Mouse (Mus musculus) liver, embryonic 12.5 days (tissue): ENCODE results near the gene Rnf123. TPM values are rescaled to one million over a fixed set of nuclear protein-coding genes. Genes with fewer than 3 reads are reported as not detected.

Experiments
- ATAC-seq: fragments of 200-750 bp; cut with Nextera tagmentation; 2 replicates; pipeline ENCODE4 v1.8.0; 2017; ENCODE audit warnings: moderate number of reproducible peaks, mild to moderate bottlenecking, moderate library complexity
- H3K27ac ChIP-seq: fragments of 300-500 bp; sonication (generic); 2 replicates; pipeline ENCODE4 v1.5.1; 2016; ENCODE audit warnings: mild to moderate bottlenecking
- H3K27me3 ChIP-seq: fragments of 300-500 bp; sonication (generic); replicated peaks from 2 replicates; pipeline ENCODE4 v1.6.1; 2016; ENCODE audit warnings: mild to moderate bottlenecking, moderate library complexity
- H3K36me3 ChIP-seq: fragments of 300-500 bp; sonication (generic); 2 replicates; pipeline ENCODE4 v1.6.1; 2016; ENCODE audit warnings: mild to moderate bottlenecking, moderate library complexity
- H3K4me1 ChIP-seq: fragments of 300-500 bp; sonication (generic); 2 replicates; pipeline ENCODE4 v1.6.1; 2016
- H3K4me2 ChIP-seq: fragments of 300-500 bp; sonication (generic); 2 replicates; pipeline ENCODE4 v1.6.1; 2016; ENCODE audit warnings: mild to moderate bottlenecking, moderate library complexity
- H3K4me3 ChIP-seq: fragments of 300-500 bp; sonication (generic); 2 replicates; pipeline ENCODE4 v1.5.1; 2016; ENCODE audit warnings: mild to moderate bottlenecking, moderate library complexity
- H3K9ac ChIP-seq: fragments of 300-500 bp; sonication (generic); 2 replicates; pipeline ENCODE4 v1.6.1; 2016; ENCODE audit warnings: mild to moderate bottlenecking, moderate library complexity
- H3K9me3 ChIP-seq: fragments of 300-500 bp; sonication (generic); replicated peaks from 2 replicates; pipeline ENCODE4 v1.6.1; 2016; ENCODE audit warnings: mild to moderate bottlenecking, moderate library complexity
- WGBS: fragments of 180-500 bp; shearing (Covaris S2); methylation state at CpG from one replicate; pipeline ENCODE4 v1.1.7; 2016; ENCODE audit not compliant: insufficient replicate concordance; 5-methylcytosine and 5-hydroxymethylcytosine counted together
- polyA plus RNA-seq: library from polyadenylated mRNA; unstranded; fragments of >200 nt; fragmentation: Nextera tagmentation; extraction: Ambion mirVana; gene quantifications from 2 replicates; pipeline ENCODE4 v1.2.1, GENCODE M21; 2016

Rnf123 gene
- polyA plus RNA-seq, 1 experiment from 2014 or later = 96.6 TPM

- Histone ChIP-seq H3K9me3 (no peaks in the 10 kb centered on the region), H3K9ac (peak overlapping the region; percentile 94), H3K27me3 (no peaks in the 10 kb centered on the region), H3K4me1 (peaks cover 70% of the 10 kb centered on the region), H3K4me3 (peak overlapping the region; percentile 93), H3K36me3 (peaks cover 50% of the 10 kb centered on the region), H3K4me2 (peak overlapping the region; percentile 92), H3K27ac (peak overlapping the region; percentile 100)
- WGBS = 43% methylated on average over 10 of the region's 10 CpGs
- no peak for ATAC-seq
Observed at GRCm38 (mm10) chr9:108095949-108096712, 13.0 kb upstream of the Rnf123 start.

GRCm38 (mm10) chr9:108095518-108095917, 12.4 kb upstream of the Rnf123 start:
- Histone ChIP-seq H3K4me1 (peaks cover 73% of the 10 kb centered on the region), H3K27me3 (no peaks in the 10 kb centered on the region), H3K36me3 (peaks cover 50% of the 10 kb centered on the region), H3K4me2 (peak overlapping the region; percentile 92), H3K27ac (peak overlapping the region; percentile 100), H3K9ac (peak overlapping the region; percentile 94), H3K4me3 (peak overlapping the region; percentile 93), H3K9me3 (no peaks in the 10 kb centered on the region)
- 0 out of 2 replicates have a peak, but pooled peaks have one; percentile 5 for ATAC-seq
- WGBS = 2% methylated on average over 3 of the region's 3 CpGs

GRCm38 (mm10) chr9:108094998-108095411, 11.9 kb upstream of the Rnf123 start:
- peak overlapping the region; percentile 94 for H3K9ac ChIP-seq
- 0% methylated on average over 16 of the region's 16 CpGs for WGBS
- H3K27me3 ChIP-seq = no peaks in the 10 kb centered on the region
- H3K4me3 ChIP-seq = peak overlapping the region; percentile 93
- no peaks in the 10 kb centered on the region for H3K9me3 ChIP-seq
- peak overlapping the region; percentile 92 for H3K4me2 ChIP-seq
- H3K36me3 ChIP-seq = peaks cover 54% of the 10 kb centered on the region
- peak overlapping the region; percentile 100 for H3K27ac ChIP-seq
- H3K4me1 ChIP-seq = peaks cover 78% of the 10 kb centered on the region
- ATAC-seq = peak; percentile 88

GRCm38 (mm10) chr9:108094184-108094941, 11.2 kb upstream of the Rnf123 start, which contains the start of gene Apeh:
Gene Apeh (minus strand): TSS chr9:108094606.
- H3K27me3 ChIP-seq = no peaks in the 10 kb centered on the region
- WGBS = under 1% methylated on average over 52 of the region's 52 CpGs
- H3K9me3 ChIP-seq = no peaks in the 10 kb centered on the region
- peaks cover 78% of the 10 kb centered on the region for H3K4me1 ChIP-seq
- peak; percentile 84 for ATAC-seq
- H3K36me3 ChIP-seq = peaks cover 55% of the 10 kb centered on the region
- peak within 1 kb of the TSS; percentile 94 for H3K9ac ChIP-seq
- H3K4me2 ChIP-seq = peak within 1 kb of the TSS; percentile 92
- peak within 1 kb of the TSS; percentile 93 for H3K4me3 ChIP-seq
- peak within 1 kb of the TSS; percentile 100 for H3K27ac ChIP-seq

GRCm38 (mm10) chr9:108093586-108093985, 10.4 kb upstream of the Rnf123 start:
- WGBS = 52% methylated on average over 10 of the region's 10 CpGs
- Histone ChIP-seq H3K4me2 (peak overlapping the region; percentile 92), H3K9ac (peak overlapping the region; percentile 94), H3K9me3 (no peaks in the 10 kb centered on the region), H3K27ac (peak overlapping the region; percentile 100), H3K4me1 (peaks cover 75% of the 10 kb centered on the region), H3K36me3 (peaks cover 58% of the 10 kb centered on the region), H3K27me3 (no peaks in the 10 kb centered on the region), H3K4me3 (peak overlapping the region; percentile 93)
- no peak for ATAC-seq

GRCm38 (mm10) chr9:108090611-108091120, 7.5 kb upstream of the Rnf123 start:
- ATAC-seq = no peak
- Histone ChIP-seq H3K9me3 (no peaks in the 10 kb centered on the region), H3K9ac (no peak overlapping the region), H3K27me3 (no peaks in the 10 kb centered on the region), H3K4me3 (no peak overlapping the region), H3K27ac (peak overlapping the region; percentile 49), H3K36me3 (peaks cover 74% of the 10 kb centered on the region), H3K4me1 (peaks cover 68% of the 10 kb centered on the region), H3K4me2 (no peak overlapping the region)
- 96% methylated on average over 7 of the region's 7 CpGs for WGBS

- peak overlapping the region; percentile 83 for H3K4me2 ChIP-seq
- H3K4me3 ChIP-seq = no peak overlapping the region
- H3K36me3 ChIP-seq = peaks cover 82% of the 10 kb centered on the region
- WGBS = 86% methylated on average over 4 of the region's 4 CpGs
- peaks cover 20% of the 10 kb centered on the region for H3K27me3 ChIP-seq
- no peak for ATAC-seq
- no peaks in the 10 kb centered on the region for H3K9me3 ChIP-seq
- peak overlapping the region; percentile 100 for H3K27ac ChIP-seq
- H3K4me1 ChIP-seq = peaks cover 87% of the 10 kb centered on the region
- peak overlapping the region; percentile 73 for H3K9ac ChIP-seq
Observed at GRCm38 (mm10) chr9:108085261-108085660, 2.1 kb upstream of the Rnf123 start.

DNA sequence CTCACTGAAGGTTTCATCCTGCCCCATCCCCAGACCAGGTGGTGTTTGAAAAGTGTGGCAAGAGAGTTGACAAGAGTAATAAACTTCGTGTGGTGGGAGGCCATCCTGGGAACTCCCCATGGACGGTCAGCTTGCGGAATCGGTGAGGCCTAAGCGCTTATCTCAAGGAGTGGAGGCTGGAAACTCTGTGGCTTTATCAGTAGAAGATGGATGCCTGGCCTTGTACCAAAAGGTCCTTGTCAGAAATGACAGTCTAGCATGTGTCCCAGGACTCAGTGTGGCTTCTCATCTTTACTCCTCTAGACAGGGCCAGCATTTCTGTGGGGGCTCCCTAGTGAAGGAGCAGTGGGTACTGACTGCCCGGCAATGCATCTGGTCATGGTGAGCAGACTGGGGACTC, 415 bp upstream of the Rnf123 start:
- H3K4me1 ChIP-seq = peaks cover 88% of the 10 kb centered on the region
- peaks cover 65% of the 10 kb centered on the region for H3K36me3 ChIP-seq
- no peaks in the 10 kb centered on the region for H3K9me3 ChIP-seq
- H3K4me3 ChIP-seq = peak overlapping the region; percentile 36
- peak overlapping the region; percentile 73 for H3K9ac ChIP-seq
- H3K27me3 ChIP-seq = peaks cover 20% of the 10 kb centered on the region
- ATAC-seq = no peak
- peak overlapping the region; percentile 100 for H3K27ac ChIP-seq
- 34% methylated on average over 6 of the region's 6 CpGs for WGBS
- H3K4me2 ChIP-seq = peak overlapping the region; percentile 83

GRCm38 (mm10) chr9:108082549-108082948, 597 bp downstream of the Rnf123 start:
- WGBS = 8% methylated on average over 19 of the region's 19 CpGs
- no peaks in the 10 kb centered on the region for H3K9me3 ChIP-seq
- peak overlapping the region; percentile 36 for H3K4me3 ChIP-seq
- H3K9ac ChIP-seq = peak overlapping the region; percentile 73
- H3K4me1 ChIP-seq = peaks cover 95% of the 10 kb centered on the region
- H3K27me3 ChIP-seq = peaks cover 20% of the 10 kb centered on the region
- H3K36me3 ChIP-seq = peaks cover 59% of the 10 kb centered on the region
- H3K4me2 ChIP-seq = peak overlapping the region; percentile 83
- peak overlapping the region; percentile 100 for H3K27ac ChIP-seq
- ATAC-seq = no peak

GRCm38 (mm10) chr9:108080168-108080567, 3.0 kb downstream of the Rnf123 start, which contains the start of gene Mst1:
Gene Mst1 (plus strand): TSS chr9:108080436.
- Histone ChIP-seq H3K27me3 (peaks cover 20% of the 10 kb centered on the region), H3K4me2 (peak within 1 kb of the TSS; percentile 83), H3K4me3 (peak within 1 kb of the TSS; percentile 79), H3K27ac (peak within 1 kb of the TSS; percentile 100), H3K9me3 (no peaks in the 10 kb centered on the region), H3K9ac (peak within 1 kb of the TSS; percentile 98), H3K36me3 (peaks cover 59% of the 10 kb centered on the region), H3K4me1 (peaks cover 95% of the 10 kb centered on the region)
- ATAC-seq = peak; percentile 89
- 23% methylated on average over 5 of the region's 5 CpGs for WGBS

DNA sequence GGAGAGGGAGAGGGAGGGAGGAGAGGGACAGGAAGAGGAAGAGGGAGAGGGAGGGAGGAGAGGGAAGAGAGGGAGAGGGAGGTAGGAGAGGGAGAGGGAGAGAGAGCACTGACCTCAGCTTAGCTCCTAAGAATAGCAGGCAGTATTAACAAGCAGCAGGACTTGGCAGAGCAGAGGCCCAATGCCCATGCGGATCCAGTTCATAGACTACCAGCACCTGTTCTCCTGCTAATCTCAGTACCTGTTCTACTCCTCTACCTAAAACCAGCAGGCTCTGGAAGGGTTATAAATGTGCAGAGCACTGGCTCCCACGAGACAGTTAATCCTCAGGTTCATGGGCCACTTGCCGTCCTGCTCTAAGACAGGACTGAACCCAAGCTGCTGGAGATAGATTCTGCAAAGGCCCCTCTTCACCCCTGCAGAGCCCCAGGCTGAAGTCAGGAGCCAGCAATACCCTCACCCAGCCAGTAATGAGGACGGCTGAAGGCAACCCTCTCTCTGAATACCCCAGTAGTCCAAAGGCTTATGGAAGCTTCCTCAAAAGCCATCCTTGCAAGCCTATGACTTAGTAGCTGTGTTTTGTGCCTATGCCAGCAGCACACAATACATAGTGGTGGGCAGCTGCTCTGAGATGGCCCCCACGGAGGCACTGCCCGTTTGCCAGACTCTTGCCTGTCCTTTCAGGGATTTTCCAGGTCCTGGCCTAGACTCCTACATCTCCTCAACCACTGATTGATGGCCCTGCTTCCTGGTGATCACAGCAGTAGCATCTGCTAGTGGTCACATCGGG, 9.8 kb downstream of the Rnf123 start:
- Histone ChIP-seq H3K27me3 (no peaks in the 10 kb centered on the region), H3K36me3 (peaks cover 95% of the 10 kb centered on the region), H3K9me3 (no peaks in the 10 kb centered on the region), H3K27ac (0 out of 2 replicates have a peak overlapping the region, but pooled peaks have one; percentile 30), H3K4me3 (no peak overlapping the region), H3K4me2 (no peak overlapping the region), H3K9ac (no peak overlapping the region; the same call in 1 of the 2 replicates), H3K4me1 (peaks cover 67% of the 10 kb centered on the region)
- no peak for ATAC-seq
- 74% methylated on average over 7 of the region's 7 CpGs for WGBS
